Mouse (Mus musculus): ENCODE data around the gene Olfr993.

Olfr993 gene

GRCm38 (mm10) chr2:85414777-85415176, at the start of gene Olfr993:
Gene Olfr993, minus strand, starts transcription at chr2:85414877.
- DNase-seq (ENCODE audit: low spot score) = no peak

GRCm38 (mm10) chr2:85443539-85443938, 28.9 kb upstream of the Olfr993 start, which contains the start of gene Olfr995:
Gene Olfr995, minus strand, starts transcription at chr2:85443639.
- DNase-seq (ENCODE audit: low spot score) = no peak

- DNase-seq (ENCODE audit: low spot score) = no peak
Observed at GRCm38 (mm10) chr2:85442546-85442945, 27.9 kb upstream of the Olfr993 start.

- DNase-seq (ENCODE audit: low spot score) = no peak
Observed at GRCm38 (mm10) chr2:85436351-85436750, 21.7 kb upstream of the Olfr993 start, which contains the start of gene Olfr994. Gene Olfr994, minus strand, starts transcription at chr2:85436451.

GRCm38 (mm10) chr2:85425893-85426292, 11.2 kb upstream of the Olfr993 start:
- DNase-seq (ENCODE audit: low spot score) = no peak

GRCm38 (mm10) chr2:85409369-85409768, 5.3 kb downstream of the Olfr993 start, which contains the start of gene Olfr992:
Gene Olfr992, minus strand, starts transcription at chr2:85409469.
- no peak for DNase-seq (ENCODE audit: low spot score)

Measured in urinary bladder, postnatal 14 days (tissue).